Mouse (Mus musculus) heart, adult 2 months (tissue): ENCODE data around the gene Ncaph. TPM values are rescaled to one million over a fixed set of nuclear protein-coding genes. Genes with fewer than 3 reads are reported as not detected.

Experiments used
- DNase-seq, 2 experiments: peaks; one replicate each; pipeline ENCODE4 v3.0.0; 2021
- H3K27ac ChIP-seq: fragments of 200-600 bp; 2 replicates; pipeline ENCODE4 v1.8.1; 2022
- H3K27me3 ChIP-seq: fragments of 200-500 bp; 2 replicates; pipeline ENCODE4 v1.6.1; 2012; ENCODE audit warnings: mild to moderate bottlenecking, low read length, inconsistent platforms, mixed read lengths; ENCODE audit not compliant: control insufficient read depth, insufficient read depth
- H3K36me3 ChIP-seq: fragments of 200-500 bp; 2 replicates; pipeline ENCODE4 v1.6.1; 2012; ENCODE audit warnings: low read length, inconsistent platforms; ENCODE audit not compliant: control insufficient read depth, insufficient read depth
- H3K4me1 ChIP-seq: fragments of 200-500 bp; 2 replicates; pipeline ENCODE4 v1.6.1; 2011; ENCODE audit warnings: low read length; ENCODE audit not compliant: control insufficient read depth, insufficient read depth
- H3K4me3 ChIP-seq: fragments of 200-600 bp; 2 replicates; pipeline ENCODE4 v1.8.1; 2022
- H3K79me2 ChIP-seq: fragments of 200-500 bp; replicated peaks from 2 replicates; pipeline ENCODE4 v1.6.1; 2012; ENCODE audit warnings: mild to moderate bottlenecking, inconsistent platforms, low read length, moderate library complexity, mixed read lengths; ENCODE audit not compliant: control insufficient read depth, insufficient read depth
- H3K9ac ChIP-seq: fragments of 200-500 bp; 2 replicates; pipeline ENCODE4 v1.6.1; 2012; ENCODE audit warnings: low read depth, mild to moderate bottlenecking, control low read depth, inconsistent platforms, low read length, mixed read lengths
- CTCF ChIP-seq: fragments of 200-600 bp; IDR thresholded peaks from 2 replicates; pipeline ENCODE4 v1.8.1; 2022; ENCODE audit warnings: antibody characterized with exemption, mild to moderate bottlenecking, moderate library complexity
- EP300 ChIP-seq: fragments of 200-500 bp; IDR thresholded peaks from 2 replicates; pipeline ENCODE4 v1.6.1; 2011; ENCODE audit warnings: low read depth, low read length, control low read depth; ENCODE audit not compliant: insufficient read depth
- POLR2A ChIP-seq: fragments of 200-500 bp; IDR thresholded peaks from 2 replicates; pipeline ENCODE4 v1.6.1; 2011; ENCODE audit warnings: mild to moderate bottlenecking, low read depth, low read length, control low read depth; ENCODE audit not compliant: insufficient read depth
- WGBS: fragments of 180-500 bp; shearing (Covaris S2); methylation state at CpG from one replicate; pipeline ENCODE4 v1.1.7; 2018; 5-methylcytosine and 5-hydroxymethylcytosine counted together
- intact Hi-C: fragments of 180-260 bp; cut with DNase I; formaldehyde crosslinking; loops from one replicate; pipeline ENCODE4 v1.15.1; 2025
- polyA plus RNA-seq: library from polyadenylated mRNA; depleted of rRNA; stranded (reverse); fragments of >200 nt; gene quantifications from 2 replicates; pipeline ENCODE4 v1.2.3, GENCODE M21; 2012
- total RNA-seq, 2 experiments: library from RNA; stranded (reverse); gene quantifications; 2 replicates each; pipeline ENCODE4 v1.2.3; 2021

Ncaph gene
- total and polyA plus RNA-seq, 3 experiments: 0.41 to 1.4 (median 0.64) TPM

- WGBS: 4% methylated on average over 31 of the region's 31 CpGs
Measured at GRCm38 (mm10) chr2:127143158-127144063, 9.7 kb upstream of the Ncaph start, which contains the start of gene Itpripl1. Gene Itpripl1, minus strand, starts transcription at chr2:127143442.

GRCm38 (mm10) chr2:127142577-127143157 lies 8.9 kb upstream of the Ncaph start:
- WGBS: 16% methylated on average over 6 of the region's 6 CpGs
- TF ChIP-seq EP300: no peak
- no peak for TF ChIP-seq POLR2A
- no peak for TF ChIP-seq CTCF
- Histone ChIP-seq H3K79me2 (no peaks in the 10 kb centered on the region), H3K4me3 (peak overlapping the region; percentile 75), H3K27me3 (no peaks in the 10 kb centered on the region), H3K27ac (peak overlapping the region; percentile 90), H3K9ac (peak overlapping the region; percentile 78), H3K36me3 (peaks cover 8% of the 10 kb centered on the region), H3K4me1 (peaks cover 10% of the 10 kb centered on the region)
- intact Hi-C loops: loop anchor here (1.0 kb wide), 1 partner anchor 21 kb away; no protein-coding TSS in a partner anchor
- peak in 1 of 2 experiments; percentile 48 for DNase-seq

More at GRCm38 (mm10) chr2:127143158-127144063, 9.7 kb upstream of the Ncaph start, which contains the start of gene Itpripl1:
- TF ChIP-seq EP300 (peak; percentile 52; the same call in 1 of the 2 replicates), POLR2A (peak; percentile 87), CTCF (no peak)
- peaks cover 8% of the 10 kb centered on the region for H3K36me3 ChIP-seq
- peak; percentile 91 to 93 for DNase-seq
- peak within 1 kb of the TSS; percentile 90 for H3K27ac ChIP-seq
- H3K4me1 ChIP-seq: peaks cover 6% of the 10 kb centered on the region
- peak within 1 kb of the TSS; percentile 75 for H3K4me3 ChIP-seq
- no peaks in the 10 kb centered on the region for H3K79me2 ChIP-seq
- intact Hi-C loops: loop anchor here (1.0 kb wide), 1 partner anchor 22 kb away; no protein-coding TSS in a partner anchor
- peak within 1 kb of the TSS; percentile 78 for H3K9ac ChIP-seq
- no peaks in the 10 kb centered on the region for H3K27me3 ChIP-seq

GRCm38 (mm10) chr2:127142031-127142430 lies 8.3 kb upstream of the Ncaph start:
- Histone ChIP-seq H3K9ac (peak overlapping the region; percentile 78), H3K36me3 (peaks cover 8% of the 10 kb centered on the region), H3K4me3 (peak overlapping the region; percentile 75), H3K4me1 (peaks cover 11% of the 10 kb centered on the region), H3K27me3 (no peaks in the 10 kb centered on the region), H3K27ac (peak overlapping the region; percentile 90), H3K79me2 (no peaks in the 10 kb centered on the region)
- DNase-seq: peak; percentile 34 to 45
- TF ChIP-seq EP300 (0 out of 2 replicates have a peak, but pooled peaks have one; percentile 5), POLR2A (no peak), CTCF (peak; percentile 20; the same call in 1 of the 2 replicates)
- 48% methylated on average over 10 of the region's 10 CpGs for WGBS
- intact Hi-C loops: no loop called here

GRCm38 (mm10) chr2:127140011-127140410 lies 6.3 kb upstream of the Ncaph start:
- no peak overlapping the region for H3K9ac ChIP-seq
- no peak for DNase-seq
- WGBS: 99% methylated on average over 7 of the region's 7 CpGs
- no peaks in the 10 kb centered on the region for H3K79me2 ChIP-seq
- H3K4me3 ChIP-seq: no peak overlapping the region
- intact Hi-C loops: no loop called here
- no peaks in the 10 kb centered on the region for H3K27me3 ChIP-seq
- H3K36me3 ChIP-seq: peaks cover 8% of the 10 kb centered on the region
- peaks cover 15% of the 10 kb centered on the region for H3K4me1 ChIP-seq
- H3K27ac ChIP-seq: peak overlapping the region; percentile 79
- TF ChIP-seq CTCF: no peak

GRCm38 (mm10) chr2:127139605-127140004 lies 5.9 kb upstream of the Ncaph start:
- Histone ChIP-seq H3K4me1 (peaks cover 15% of the 10 kb centered on the region), H3K27me3 (no peaks in the 10 kb centered on the region), H3K4me3 (no peak overlapping the region), H3K36me3 (peaks cover 8% of the 10 kb centered on the region), H3K27ac (peak overlapping the region; percentile 79), H3K79me2 (no peaks in the 10 kb centered on the region), H3K9ac (no peak overlapping the region)
- DNase-seq: no peak
- WGBS: 100% methylated on average over 1 of the region's 1 CpGs
- TF ChIP-seq POLR2A (no peak), CTCF (peak; percentile 49)
- intact Hi-C loops: no loop called here

GRCm38 (mm10) chr2:127139094-127139493 lies 5.3 kb upstream of the Ncaph start:
- intact Hi-C loops: no loop called here
- no peak overlapping the region for H3K4me3 ChIP-seq
- H3K27me3 ChIP-seq: no peaks in the 10 kb centered on the region
- no peaks in the 10 kb centered on the region for H3K79me2 ChIP-seq
- whole genome bisulfite sequencing: 47% methylated on average over 8 of the region's 8 CpGs
- DNase-seq: peak; percentile 60 to 74
- peaks cover 15% of the 10 kb centered on the region for H3K4me1 ChIP-seq
- H3K9ac ChIP-seq: no peak overlapping the region
- peak overlapping the region; percentile 79 for H3K27ac ChIP-seq
- H3K36me3 ChIP-seq: peaks cover 8% of the 10 kb centered on the region
- TF ChIP-seq CTCF (no peak), EP300 (peak; percentile 83; the same call in 1 of the 2 replicates), POLR2A (peak; percentile 38; the same call in 1 of the 2 replicates)
